ENCODE assay signal across 22 mouse cellular contexts in the genomic region with DNA sequence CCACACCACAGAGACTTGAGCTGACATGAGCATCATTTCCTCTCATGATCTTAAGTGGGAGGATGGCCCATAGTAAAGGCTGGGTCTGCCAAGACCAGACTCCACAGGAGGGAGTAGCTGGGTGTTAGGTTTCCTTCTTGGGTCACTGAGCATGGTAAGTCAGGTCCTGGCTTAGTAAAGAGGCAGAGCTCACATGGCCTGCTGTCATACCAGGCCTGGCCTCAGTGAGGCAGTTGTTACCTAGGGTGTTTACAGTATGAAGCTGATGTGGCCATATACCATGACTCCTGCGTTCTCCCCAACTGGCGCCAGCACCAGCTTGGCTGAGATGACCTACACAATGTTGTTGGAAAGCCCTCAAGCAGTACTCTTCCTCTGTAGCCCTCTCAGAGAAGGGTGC. TPM values are rescaled to one million over a fixed set of nuclear protein-coding genes. Genes with fewer than 3 reads are reported as not detected.
DNase-seq lines count a peak whose midpoint lies in the region; ATAC-seq and TF ChIP-seq lines count a peak whose summit lies in the region.
"Had no signal": no experiment of that assay in that cellular context is flagged by ENCODE, and none has a peak within 500 bp of the region (broad histone marks: within the 10 kb centered on the region; RNA-seq: fewer than 3 reads in every experiment).

No protein-coding gene starts in this region.

- peaks cover 8% of the 10 kb centered on the region for H3K9me3 ChIP-seq in hindbrain, embryonic 10.5 days
- H3K9me3 ChIP-seq in hindbrain, postnatal 0 days (ENCODE audit: low read length): no peaks in the 10 kb centered on the region
- no peaks in the 10 kb centered on the region; the same call in 1 of the 2 replicates for H3K9me3 ChIP-seq in embryonic facial prominence, embryonic 10.5 days
- H3K9me3 ChIP-seq: forebrain, embryonic 10.5 days; limb, embryonic 15.5 days; liver, embryonic 15.5 days; neural tube, embryonic 12.5 days had no signal

- TF ChIP-seq CTCF in hindbrain, postnatal 0 days (IDR thresholded peaks at IDR 0.05; ENCODE audit: low read depth): no peak

- no peaks in the 10 kb centered on the region for H3K36me3 ChIP-seq in hindbrain, embryonic 10.5 days
- H3K36me3 ChIP-seq in hindbrain, postnatal 0 days (ENCODE audit: insufficient read depth, low read length): no peaks in the 10 kb centered on the region
- no peaks in the 10 kb centered on the region for H3K36me3 ChIP-seq in embryonic facial prominence, embryonic 10.5 days (replicated peaks)
- H3K36me3 ChIP-seq: forebrain, embryonic 10.5 days; limb, embryonic 15.5 days; liver, embryonic 15.5 days; neural tube, embryonic 12.5 days had no signal

- H3K4me3 ChIP-seq in hindbrain, embryonic 10.5 days: no peak overlapping the region
- H3K4me3 ChIP-seq in hindbrain, postnatal 0 days (ENCODE audit: low read length): no peak overlapping the region
- H3K4me3 ChIP-seq in embryonic facial prominence, embryonic 10.5 days: no peak overlapping the region
- H3K4me3 ChIP-seq: forebrain, embryonic 10.5 days; hindbrain, embryonic 13.5 days; limb, embryonic 15.5 days; liver, embryonic 15.5 days; neural tube, embryonic 12.5 days had no signal

- no peak overlapping the region for H3K4me2 ChIP-seq in hindbrain, postnatal 0 days (ENCODE audit: low read depth, low read length)
- H3K4me2 ChIP-seq: hindbrain, embryonic 13.5 days; limb, embryonic 15.5 days; liver, embryonic 15.5 days; neural tube, embryonic 12.5 days had no signal

- no peak for ATAC-seq in hindbrain, postnatal 0 days
- no peak for ATAC-seq in frontal cortex, adult (ENCODE audit: low TSS enrichment)
- ATAC-seq: forebrain, embryonic 16.5 days had no signal

- no peak for DNase-seq in hindbrain, embryonic 10.5 days (ENCODE audit: low spot score)
- DNase-seq in hindbrain, postnatal 0 days (ENCODE audit: low spot score): no peak
- DNase-seq in kidney, postnatal 4 days: peak; percentile 27 to 52
- no peak for DNase-seq in kidney, adult 9 months
- peak; percentile 34 for DNase-seq in 416B (ENCODE audit: low read depth)
- no peak for DNase-seq in embryonic facial prominence, embryonic 10.5 days (ENCODE audit: low spot score)
- no peak for DNase-seq in right cerebral cortex, postnatal 14 days
- DNase-seq: cerebellum, adult 11 months; cerebellum, adult 9-11 months; gastrocnemius, postnatal 36 days; left cerebral cortex, postnatal 4 days; midbrain, embryonic 14.5 days; right cerebral cortex, postnatal 4 days; thymus, postnatal 25 days had no signal

- peak overlapping the region; percentile 67 for H3K27ac ChIP-seq in hindbrain, embryonic 10.5 days
- H3K27ac ChIP-seq in hindbrain, postnatal 0 days: no peak overlapping the region
- 0 out of 2 replicates have a peak overlapping the region, but pooled peaks have one; percentile 14 for H3K27ac ChIP-seq in embryonic facial prominence, embryonic 10.5 days (replicated peaks)
- H3K27ac ChIP-seq: forebrain, embryonic 10.5 days; hindbrain, embryonic 13.5 days; limb, embryonic 15.5 days; liver, embryonic 15.5 days; neural tube, embryonic 12.5 days had no signal

- WGBS in hindbrain, embryonic 10.5 days: 79% methylated on average over 2 of the region's 2 CpGs
- WGBS in hindbrain, postnatal 0 days: 89% methylated on average over 2 of the region's 2 CpGs
- 85% methylated on average over 2 of the region's 2 CpGs for WGBS in embryonic facial prominence, embryonic 10.5 days

- H3K4me1 ChIP-seq in hindbrain, embryonic 10.5 days (replicated peaks): peaks cover 15% of the 10 kb centered on the region
- H3K4me1 ChIP-seq in hindbrain, postnatal 0 days (ENCODE audit: insufficient read depth, low read length): no peaks in the 10 kb centered on the region
- peaks cover 18% of the 10 kb centered on the region for H3K4me1 ChIP-seq in embryonic facial prominence, embryonic 10.5 days
- H3K4me1 ChIP-seq: hindbrain, embryonic 13.5 days; limb, embryonic 15.5 days; neural tube, embryonic 12.5 days had no signal

- no peaks in the 10 kb centered on the region for H3K27me3 ChIP-seq in hindbrain, embryonic 10.5 days (ENCODE audit: insufficient read depth, poor library complexity, severe bottlenecking)
- H3K27me3 ChIP-seq in hindbrain, postnatal 0 days (ENCODE audit: insufficient read depth, low read length): no peaks in the 10 kb centered on the region
- no peaks in the 10 kb centered on the region for H3K27me3 ChIP-seq in embryonic facial prominence, embryonic 10.5 days (replicated peaks; ENCODE audit: low read depth, poor library complexity, severe bottlenecking)
- H3K27me3 ChIP-seq: hindbrain, embryonic 13.5 days; limb, embryonic 15.5 days; liver, embryonic 15.5 days; neural tube, embryonic 12.5 days had no signal

- H3K9ac ChIP-seq in hindbrain, postnatal 0 days (replicated peaks; ENCODE audit: low read length): no peak overlapping the region
- H3K9ac ChIP-seq: hindbrain, embryonic 13.5 days; limb, embryonic 15.5 days; liver, embryonic 15.5 days; neural tube, embryonic 12.5 days had no signal

RNA-seq across cellular contexts. Expression of a gene that starts 11.1 kb away (rescaled TPM):
- 24.4 and 25.2 TPM in 2 replicates for polyA plus RNA-seq in hindbrain, embryonic 10.5 days (2016; fragmentation: Nextera tagmentation; extraction: Ambion mirVana)
- 26.6 and 35.2 TPM in 2 replicates for total RNA-seq in hindbrain, postnatal 0 days (2014; rRNA removed)
- polyA plus RNA-seq in hindbrain, postnatal 0 days (2015; fragmentation: Nextera tagmentation; extraction: Ambion mirVana): 21.8 and 22.8 TPM in 2 replicates
- 22.7 and 23.6 TPM in 2 replicates for polyA plus RNA-seq in embryonic facial prominence, embryonic 10.5 days (2016; fragmentation: Nextera tagmentation; extraction: Ambion mirVana)

RNA-seq across cellular contexts. Expression of a gene that starts 19.2 kb away (rescaled TPM):
- 13.8 and 17.2 TPM in 2 replicates for polyA plus RNA-seq in hindbrain, embryonic 10.5 days (2016; fragmentation: Nextera tagmentation; extraction: Ambion mirVana)
- 48.8 and 56.8 TPM in 2 replicates for total RNA-seq in hindbrain, postnatal 0 days (2014; rRNA removed)
- polyA plus RNA-seq in hindbrain, postnatal 0 days (2015; fragmentation: Nextera tagmentation; extraction: Ambion mirVana): 26.1 and 26.2 TPM in 2 replicates
- 12.7 and 15.7 TPM in 2 replicates for polyA plus RNA-seq in embryonic facial prominence, embryonic 10.5 days (2016; fragmentation: Nextera tagmentation; extraction: Ambion mirVana)

RNA-seq across cellular contexts. Expression of a gene that starts 19.4 kb away (rescaled TPM):
- polyA plus RNA-seq in hindbrain, embryonic 10.5 days (2016; fragmentation: Nextera tagmentation; extraction: Ambion mirVana): 131 and 135 TPM in 2 replicates
- 100 and 121 TPM in 2 replicates for total RNA-seq in hindbrain, postnatal 0 days (2014; rRNA removed)
- 122 and 127 TPM in 2 replicates for polyA plus RNA-seq in hindbrain, postnatal 0 days (2015; fragmentation: Nextera tagmentation; extraction: Ambion mirVana)
- polyA plus RNA-seq in embryonic facial prominence, embryonic 10.5 days (2016; fragmentation: Nextera tagmentation; extraction: Ambion mirVana): 132 and 138 TPM in 2 replicates

RNA-seq across cellular contexts. Expression of a gene that starts 29.6 kb away (rescaled TPM):
- 146 and 157 TPM in 2 replicates for polyA plus RNA-seq in hindbrain, embryonic 10.5 days (2016; fragmentation: Nextera tagmentation; extraction: Ambion mirVana)
- 47.5 and 50.8 TPM in 2 replicates for total RNA-seq in hindbrain, postnatal 0 days (2014; rRNA removed)
- 119 and 126 TPM in 2 replicates for polyA plus RNA-seq in hindbrain, postnatal 0 days (2015; fragmentation: Nextera tagmentation; extraction: Ambion mirVana)
- polyA plus RNA-seq in embryonic facial prominence, embryonic 10.5 days (2016; fragmentation: Nextera tagmentation; extraction: Ambion mirVana): 146 and 151 TPM in 2 replicates

RNA-seq across cellular contexts. Expression of a gene that starts 40.4 kb away (rescaled TPM):
- 0.30 and 1.3 TPM in 2 replicates for polyA plus RNA-seq in hindbrain, embryonic 10.5 days (2016; fragmentation: Nextera tagmentation; extraction: Ambion mirVana)
- total RNA-seq in hindbrain, postnatal 0 days (2014; rRNA removed): 2.6 TPM in 1 of 2 replicates, not detected in the other
- 0.47 and 0.49 TPM in 2 replicates for polyA plus RNA-seq in hindbrain, postnatal 0 days (2015; fragmentation: Nextera tagmentation; extraction: Ambion mirVana)
- 1.1 and 1.4 TPM in 2 replicates for polyA plus RNA-seq in embryonic facial prominence, embryonic 10.5 days (2016; fragmentation: Nextera tagmentation; extraction: Ambion mirVana)
- total RNA-seq: heart, adult 8-10 months had no signal

Comparison
In these comparisons a context has a peak if more than half of its experiments do, and no peak if none do; other contexts are left out.
1. DNase-seq: peak in kidney, postnatal 4 days (2 of 2) and 416B (single experiment); none in hindbrain, embryonic 10.5 days (single experiment), hindbrain, postnatal 0 days (single experiment), kidney, adult 9 months (single experiment), embryonic facial prominence, embryonic 10.5 days (single experiment) and right cerebral cortex, postnatal 14 days (single experiment).